Mouse (Mus musculus) spleen, postnatal 4 days (tissue): ENCODE data around the gene Esrra.
"Not testable (repeated sequence)": the region's sequence is repeated elsewhere in the genome, so short reads cannot be mapped to it uniquely, and the experiment has no call there.

Source experiments
- DNase-seq, 2 experiments: peaks; one replicate each; pipeline ENCODE4 v3.0.0; 2022; ENCODE audit warnings: low spot score in 2 of 2

Esrra gene

GRCm38 (mm10) chr19:6904846-6905245 lies 16.8 kb downstream of the Esrra start:
- DNase-seq: no peak

GRCm38 (mm10) chr19:6903031-6903430 lies 18.6 kb downstream of the Esrra start:
- DNase-seq: no peak

GRCm38 (mm10) chr19:6899641-6900040 lies 22.0 kb downstream of the Esrra start:
- DNase-seq: no peak

- not testable (repeated sequence) for DNase-seq
Measured at GRCm38 (mm10) chr19:6895608-6896305, 25.9 kb downstream of the Esrra start.

- no peak for DNase-seq
Measured at GRCm38 (mm10) chr19:6893731-6894451, 27.7 kb downstream of the Esrra start.

- DNase-seq: no peak
Measured at GRCm38 (mm10) chr19:6892512-6892911, 29.1 kb downstream of the Esrra start.

GRCm38 (mm10) chr19:6877965-6878364 lies 43.6 kb downstream of the Esrra start:
- no peak for DNase-seq

GRCm38 (mm10) chr19:6876799-6877198 lies 44.8 kb downstream of the Esrra start:
- DNase-seq: no peak

GRCm38 (mm10) chr19:6875834-6876233 lies 45.8 kb downstream of the Esrra start:
- DNase-seq: no peak

- DNase-seq: no peak
Measured at GRCm38 (mm10) chr19:6874257-6874656, 47.4 kb downstream of the Esrra start.

GRCm38 (mm10) chr19:6872701-6873100 lies 48.9 kb downstream of the Esrra start:
- DNase-seq: no peak

- DNase-seq: peak in 1 of 2 experiments; percentile 46
Measured at GRCm38 (mm10) chr19:6871574-6872271, 49.9 kb downstream of the Esrra start.

GRCm38 (mm10) chr19:6869355-6869754 lies 52.3 kb downstream of the Esrra start:
- peak; percentile 50 to 76 for DNase-seq

- DNase-seq: no peak
Measured at GRCm38 (mm10) chr19:6861451-6861850, 60.2 kb downstream of the Esrra start.
